In the genomic region with DNA sequence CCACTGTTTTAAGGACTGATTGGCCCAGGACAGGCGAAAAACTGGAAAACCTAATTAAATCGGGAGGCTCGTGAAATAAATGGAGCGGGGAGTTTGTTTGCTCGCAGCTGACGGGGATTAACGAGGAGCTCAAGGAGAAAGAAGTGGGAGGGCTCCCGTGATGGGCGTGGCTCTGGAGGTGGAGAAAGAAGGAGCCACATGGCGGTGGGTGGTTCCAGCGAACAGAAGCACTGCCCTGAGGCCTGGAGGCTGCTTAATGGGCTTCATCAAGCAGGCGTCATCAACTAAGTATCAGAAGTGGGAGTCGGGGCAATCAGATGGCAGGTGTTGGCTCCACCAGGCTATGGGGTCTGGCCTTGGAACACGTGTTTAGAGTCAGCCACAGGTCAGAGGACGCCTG, we compare ENCODE assay signal across 8 mouse cellular contexts.
DNase-seq lines count a peak whose midpoint lies in the region; ATAC-seq and TF ChIP-seq lines count a peak whose summit lies in the region.

No protein-coding gene starts in this region.

- no peaks in the 10 kb centered on the region for H3K4me1 ChIP-seq in embryonic facial prominence, embryonic 11.5 days (ENCODE audit: control insufficient read depth, insufficient read depth, low read length)
- peaks cover 13% of the 10 kb centered on the region for H3K4me1 ChIP-seq in heart, embryonic 12.5 days (replicated peaks)
- H3K4me1 ChIP-seq in kidney, embryonic 15.5 days = peaks cover 14% of the 10 kb centered on the region
- no peaks in the 10 kb centered on the region for H3K4me1 ChIP-seq in lung, embryonic 14.5 days (ENCODE audit: insufficient read depth)

- WGBS in embryonic facial prominence, embryonic 11.5 days = 3% methylated on average over 15 of the region's 15 CpGs
- WGBS in heart, embryonic 12.5 days = 2% methylated on average over 15 of the region's 15 CpGs
- WGBS in kidney, embryonic 15.5 days = under 1% methylated on average over 15 of the region's 15 CpGs
- 3% methylated on average over 15 of the region's 15 CpGs for WGBS in lung, embryonic 14.5 days

- no peak overlapping the region for H3K4me3 ChIP-seq in embryonic facial prominence, embryonic 11.5 days (ENCODE audit: low read depth, low read length)
- peak overlapping the region; percentile 35 for H3K4me3 ChIP-seq in heart, embryonic 12.5 days
- H3K4me3 ChIP-seq in kidney, embryonic 15.5 days (replicated peaks) = peak overlapping the region; percentile 27
- peak overlapping the region; percentile 15; the same call in 1 of the 2 replicates for H3K4me3 ChIP-seq in lung, embryonic 14.5 days (ENCODE audit: low read depth, low read length)

- no peaks in the 10 kb centered on the region for H3K36me3 ChIP-seq in embryonic facial prominence, embryonic 11.5 days (replicated peaks; ENCODE audit: control insufficient read depth, insufficient read depth, low read depth, low read length)
- no peaks in the 10 kb centered on the region for H3K36me3 ChIP-seq in heart, embryonic 12.5 days
- H3K36me3 ChIP-seq in kidney, embryonic 15.5 days = no peaks in the 10 kb centered on the region
- no peaks in the 10 kb centered on the region for H3K36me3 ChIP-seq in lung, embryonic 14.5 days (ENCODE audit: insufficient read depth)

- H3K9me3 ChIP-seq in embryonic facial prominence, embryonic 11.5 days (replicated peaks; ENCODE audit: control insufficient read depth, low read length) = no peaks in the 10 kb centered on the region
- H3K9me3 ChIP-seq in heart, embryonic 12.5 days (replicated peaks) = no peaks in the 10 kb centered on the region
- H3K9me3 ChIP-seq in kidney, embryonic 15.5 days (replicated peaks) = no peaks in the 10 kb centered on the region
- H3K9me3 ChIP-seq in lung, embryonic 14.5 days (ENCODE audit: low read depth, low read length) = no peaks in the 10 kb centered on the region

- peak; percentile 81 to 89 for DNase-seq in cerebellum, postnatal 10 days
- DNase-seq in cerebellum, adult 11-12 months = no peak
- peak; percentile 66 for DNase-seq in embryonic facial prominence, embryonic 11.5 days (ENCODE audit: low spot score)
- peak; percentile 60 for DNase-seq in lung, embryonic 14.5 days
- DNase-seq in retina, embryonic 14.5 days (ENCODE audit: low spot score) = peak; percentile 83
- no peak for DNase-seq in c-Kit-positive CD71-positive TER-119-positive erythroid progenitor cells, embryonic 14.5 days (ENCODE audit: low spot score)

- H3K9ac ChIP-seq in embryonic facial prominence, embryonic 11.5 days (replicated peaks; ENCODE audit: low read length) = no peak overlapping the region
- no peak overlapping the region for H3K9ac ChIP-seq in heart, embryonic 12.5 days
- H3K9ac ChIP-seq in kidney, embryonic 15.5 days = no peak overlapping the region
- H3K9ac ChIP-seq in lung, embryonic 14.5 days = no peak overlapping the region

- ATAC-seq in embryonic facial prominence, embryonic 11.5 days (replicated peaks; ENCODE audit: insufficient number of reproducible peaks, low FRiP score, low TSS enrichment, low read depth) = no peak; the same call in 1 of the 2 replicates
- ATAC-seq in heart, embryonic 12.5 days (ENCODE audit: insufficient number of reproducible peaks, low FRiP score) = 0 out of 2 replicates have a peak, but pooled peaks have one; percentile 59
- ATAC-seq in kidney, embryonic 15.5 days (replicated peaks; ENCODE audit: low FRiP score) = 0 out of 2 replicates have a peak, but pooled peaks have one; percentile 46
- ATAC-seq in lung, embryonic 14.5 days (ENCODE audit: insufficient read depth) = 0 out of 2 replicates have a peak, but pooled peaks have one; percentile 29

- H3K27me3 ChIP-seq in embryonic facial prominence, embryonic 11.5 days (ENCODE audit: control insufficient read depth, insufficient read depth, low read length) = peaks cover 4% of the 10 kb centered on the region; the same call in 1 of the 2 replicates
- H3K27me3 ChIP-seq in heart, embryonic 12.5 days (replicated peaks) = peaks cover 63% of the 10 kb centered on the region
- H3K27me3 ChIP-seq in kidney, embryonic 15.5 days = peaks cover 81% of the 10 kb centered on the region
- peaks cover 17% of the 10 kb centered on the region for H3K27me3 ChIP-seq in lung, embryonic 14.5 days (ENCODE audit: insufficient read depth, low read length)

- no peak overlapping the region for H3K4me2 ChIP-seq in embryonic facial prominence, embryonic 11.5 days (ENCODE audit: low read depth, low read length)
- peak overlapping the region; percentile 66 for H3K4me2 ChIP-seq in heart, embryonic 12.5 days
- H3K4me2 ChIP-seq in kidney, embryonic 15.5 days = peak overlapping the region; percentile 51
- peak overlapping the region; percentile 36 for H3K4me2 ChIP-seq in lung, embryonic 14.5 days

- H3K27ac ChIP-seq in embryonic facial prominence, embryonic 11.5 days (replicated peaks; ENCODE audit: low read depth, low read length) = no peak overlapping the region
- H3K27ac ChIP-seq in heart, embryonic 12.5 days (ENCODE audit: poor library complexity, severe bottlenecking) = no peak overlapping the region
- no peak overlapping the region for H3K27ac ChIP-seq in kidney, embryonic 15.5 days
- no peak overlapping the region for H3K27ac ChIP-seq in lung, embryonic 14.5 days (ENCODE audit: low read depth)

- TF ChIP-seq CTCF in lung, embryonic 14.5 days (IDR thresholded peaks at IDR 0.05; ENCODE audit: low read depth) = no peak

Comparison
In these comparisons a context has a peak if more than half of its experiments do, and no peak if none do; other contexts are left out.
1. DNase-seq: peak in cerebellum, postnatal 10 days (2 of 2), embryonic facial prominence, embryonic 11.5 days (single experiment), lung, embryonic 14.5 days (single experiment) and retina, embryonic 14.5 days (single experiment); none in cerebellum, adult 11-12 months (single experiment) and c-Kit-positive CD71-positive TER-119-positive erythroid progenitor cells, embryonic 14.5 days (single experiment).